Mouse (Mus musculus): ENCODE data around the gene Nfia.

Nfia gene

DNA sequence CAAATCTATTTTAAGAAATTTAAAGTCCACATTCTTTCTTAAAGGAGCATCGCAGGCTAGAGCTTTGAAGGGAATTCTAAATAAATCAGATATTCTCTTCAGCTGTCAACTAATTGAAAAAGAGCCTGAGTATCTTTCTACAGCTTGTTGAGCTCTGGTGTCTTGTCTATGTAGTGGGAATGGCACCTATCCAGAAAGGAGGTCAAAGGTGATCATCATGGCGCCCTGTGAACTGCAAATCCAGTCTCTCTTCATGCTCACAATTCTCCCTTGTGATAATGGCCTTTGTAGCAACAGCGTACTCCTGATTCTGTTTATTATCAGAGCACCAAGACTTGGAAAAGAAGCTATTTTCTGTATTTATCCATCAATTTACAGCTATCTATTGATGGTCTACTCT is 6.4 kb upstream of the Nfia start:
- no peak for DNase-seq (ENCODE audit: extremely low spot score, low spot score)

DNA sequence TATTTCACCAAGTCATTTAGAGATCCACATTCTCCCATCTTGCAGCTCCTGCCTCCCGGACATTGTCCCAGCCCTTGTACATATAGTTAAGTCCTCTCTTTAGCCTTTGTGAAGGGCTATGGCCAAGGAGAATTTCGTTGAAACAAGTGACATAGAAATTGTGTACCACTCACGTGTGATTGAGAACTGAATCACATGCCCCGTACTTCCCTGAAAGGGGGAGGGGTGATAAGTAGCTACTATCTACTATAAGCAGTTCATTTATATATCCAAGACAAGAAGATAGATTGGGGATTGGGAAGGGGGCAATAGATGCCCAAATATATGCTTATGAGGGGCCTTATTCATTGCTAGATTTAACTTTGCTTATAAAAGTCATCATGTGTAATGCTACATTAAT is 5.5 kb upstream of the Nfia start:
- DNase-seq (ENCODE audit: extremely low spot score, low spot score) = no peak

- DNase-seq (ENCODE audit: extremely low spot score, low spot score) = no peak
These were observed 5.0 kb upstream of the Nfia start for GRCm38 (mm10) chr4:97767516-97767915.

DNA sequence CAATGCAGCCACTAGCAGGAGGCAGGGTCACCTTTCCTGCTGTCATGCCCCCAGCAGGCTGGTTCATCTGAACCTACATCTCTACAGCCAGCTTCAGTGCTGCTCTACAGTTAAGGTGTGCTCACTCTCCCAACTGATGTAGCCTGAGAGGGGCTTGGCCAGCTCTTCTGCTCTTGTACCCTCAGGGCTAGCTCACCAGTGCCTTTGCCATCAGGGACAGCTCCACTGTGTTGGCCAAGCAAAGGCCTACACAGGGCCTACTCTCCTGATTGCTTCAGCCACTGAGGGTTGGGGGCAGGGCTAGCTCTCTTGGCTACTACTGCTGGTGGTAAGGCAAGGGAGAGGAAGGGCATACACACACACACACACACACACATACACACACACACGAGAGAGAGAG is 2.7 kb upstream of the Nfia start:
- no peak for DNase-seq (ENCODE audit: extremely low spot score, low spot score)

GRCm38 (mm10) chr4:97771426-97771825 is 1.1 kb upstream of the Nfia start:
- no peak for DNase-seq (ENCODE audit: extremely low spot score, low spot score)

DNA sequence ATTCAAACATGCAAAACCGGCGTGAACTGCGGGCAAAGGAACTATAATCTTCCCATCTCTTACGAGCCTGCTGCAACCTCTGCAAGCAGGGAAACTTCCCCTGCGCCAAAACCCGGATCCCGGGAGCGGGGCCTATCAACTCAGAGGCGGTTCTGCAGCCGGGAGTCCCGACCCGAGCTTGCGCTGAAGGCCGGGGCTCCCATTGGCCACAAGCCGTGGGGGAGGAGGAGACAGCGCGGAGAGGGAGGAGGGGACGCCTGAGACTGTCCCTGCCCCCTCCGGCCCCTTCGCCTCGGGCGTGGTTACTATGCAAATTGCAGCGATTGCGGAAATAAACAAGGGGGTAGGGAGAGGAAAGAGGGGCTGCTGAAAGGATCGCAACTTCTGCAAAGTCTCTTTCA is 450 bp upstream of the Nfia start:
- DNase-seq (ENCODE audit: extremely low spot score, low spot score) = peak; percentile 94

GRCm38 (mm10) chr4:97773110-97773593 is 618 bp downstream of the Nfia start:
- peak; percentile 78 for DNase-seq (ENCODE audit: extremely low spot score, low spot score)

DNA sequence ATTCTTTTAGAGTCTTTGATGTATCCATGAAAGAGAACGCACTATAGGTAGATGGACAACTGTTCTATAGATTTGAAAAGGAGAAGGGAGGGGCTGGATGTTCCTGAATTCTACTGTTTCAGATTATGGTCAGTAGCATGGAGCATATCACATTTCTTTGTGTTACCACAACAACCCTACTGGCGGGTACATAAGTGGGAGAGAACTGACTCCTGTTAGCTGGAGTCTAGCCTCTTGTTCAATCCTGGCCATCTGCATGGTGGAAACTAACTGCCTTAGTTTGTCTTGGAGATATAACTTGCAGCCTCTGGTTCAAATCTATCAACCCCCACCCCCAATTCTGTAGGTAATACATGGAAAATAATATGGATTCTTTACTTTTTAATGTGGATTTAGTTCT is 1.3 kb downstream of the Nfia start:
- no peak for DNase-seq (ENCODE audit: extremely low spot score, low spot score)

GRCm38 (mm10) chr4:97774446-97774950 is 2.0 kb downstream of the Nfia start:
- no peak for DNase-seq (ENCODE audit: extremely low spot score, low spot score)

DNA sequence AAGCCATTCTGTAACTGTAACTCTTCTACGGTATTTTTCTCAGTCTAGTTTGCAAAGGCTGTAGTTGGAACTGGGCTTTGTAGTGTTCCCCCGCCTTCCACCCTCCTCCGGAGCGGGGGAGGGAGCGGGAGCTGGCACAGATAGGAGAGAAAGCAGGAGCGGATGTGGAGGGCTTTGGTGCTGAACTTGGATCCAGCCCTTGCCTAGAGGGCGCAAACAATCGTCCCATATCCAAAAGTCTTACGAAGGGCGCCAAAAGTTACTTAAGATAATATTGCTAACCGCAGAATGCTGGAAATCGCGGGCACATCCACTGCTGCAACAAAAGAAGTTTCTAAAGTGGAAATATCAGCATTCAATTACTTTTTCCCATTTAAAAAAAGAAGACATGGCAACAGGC is 2.5 kb downstream of the Nfia start:
- DNase-seq (ENCODE audit: extremely low spot score, low spot score) = peak; percentile 64

DNA sequence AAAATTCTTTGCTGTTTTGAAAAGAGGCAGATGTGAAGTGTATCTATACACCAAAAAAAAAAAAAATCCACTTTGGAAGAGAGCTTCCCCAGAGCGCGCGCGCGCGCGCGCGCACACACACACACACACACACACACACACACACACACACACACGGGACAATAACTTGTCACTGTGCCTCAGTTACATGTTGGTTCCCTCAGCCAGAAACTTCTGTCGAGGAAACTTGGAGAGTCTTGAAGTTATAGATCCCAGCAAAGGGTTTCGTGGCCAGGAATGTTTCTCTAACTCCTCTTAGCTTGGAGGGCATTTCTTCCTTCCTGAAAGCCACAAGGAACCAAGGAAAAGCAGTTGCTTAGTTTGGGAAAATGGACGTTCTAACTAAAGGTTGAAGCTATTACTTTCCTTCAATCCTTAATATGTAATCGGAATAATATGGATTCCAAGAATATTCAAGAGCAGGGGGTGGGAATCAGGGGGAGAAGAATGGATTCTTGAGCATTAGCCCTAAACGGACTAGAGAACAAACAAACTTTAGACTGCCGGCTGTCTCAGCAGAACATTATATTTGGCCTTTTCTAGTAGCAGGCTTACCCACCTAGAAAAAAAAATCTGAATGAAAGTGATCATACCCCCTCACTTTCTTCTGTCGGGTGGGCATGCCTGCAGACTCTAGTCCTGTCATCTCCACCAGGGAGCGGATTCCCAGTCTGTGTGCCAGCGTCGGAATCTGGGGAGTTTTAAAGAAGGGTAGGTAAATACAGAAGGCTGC is 3.1 kb downstream of the Nfia start:
- no peak for DNase-seq (ENCODE audit: extremely low spot score, low spot score)

GRCm38 (mm10) chr4:97776388-97777080 is 4.0 kb downstream of the Nfia start:
- peak; percentile 72 for DNase-seq (ENCODE audit: extremely low spot score, low spot score)

DNA sequence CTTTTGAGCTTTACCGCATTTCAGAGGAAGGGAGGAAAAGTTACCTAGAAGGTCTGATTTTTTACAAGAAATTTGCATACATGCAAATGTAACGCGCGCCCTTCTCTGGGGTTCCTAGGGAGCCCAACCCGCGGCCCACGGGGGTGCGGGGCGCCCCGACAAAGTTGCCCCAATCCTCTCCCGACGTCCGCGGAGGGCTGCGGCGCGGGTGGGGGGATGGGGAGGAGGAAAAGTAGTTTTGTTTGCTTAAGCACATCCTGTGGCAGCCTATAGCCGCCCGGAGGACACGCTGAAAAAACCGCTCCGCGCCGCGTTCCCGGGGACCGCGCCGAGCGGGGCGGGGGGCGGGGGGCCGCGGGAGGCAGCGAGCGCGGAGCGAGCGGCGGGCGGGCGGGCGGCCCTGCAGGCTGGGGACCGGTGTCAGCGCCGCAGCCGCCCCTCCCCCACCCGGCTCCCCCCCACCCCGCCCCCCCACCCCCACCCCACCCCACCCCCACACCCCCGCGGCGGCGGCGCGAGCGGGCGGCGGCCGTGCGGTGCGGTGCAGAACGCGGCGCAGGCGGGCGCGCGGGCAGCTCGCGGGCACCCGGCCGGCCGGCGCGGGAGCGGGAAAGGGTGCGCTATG is 4.7 kb downstream of the Nfia start:
- peak; percentile 76 for DNase-seq (ENCODE audit: extremely low spot score, low spot score)

- peak; percentile 70 for DNase-seq (ENCODE audit: extremely low spot score, low spot score)
These were observed 5.2 kb downstream of the Nfia start, which contains the start of gene E130114P18Rik for GRCm38 (mm10) chr4:97777706-97778176. E130114P18Rik (minus strand) TSS chr4:97778078.

DNA sequence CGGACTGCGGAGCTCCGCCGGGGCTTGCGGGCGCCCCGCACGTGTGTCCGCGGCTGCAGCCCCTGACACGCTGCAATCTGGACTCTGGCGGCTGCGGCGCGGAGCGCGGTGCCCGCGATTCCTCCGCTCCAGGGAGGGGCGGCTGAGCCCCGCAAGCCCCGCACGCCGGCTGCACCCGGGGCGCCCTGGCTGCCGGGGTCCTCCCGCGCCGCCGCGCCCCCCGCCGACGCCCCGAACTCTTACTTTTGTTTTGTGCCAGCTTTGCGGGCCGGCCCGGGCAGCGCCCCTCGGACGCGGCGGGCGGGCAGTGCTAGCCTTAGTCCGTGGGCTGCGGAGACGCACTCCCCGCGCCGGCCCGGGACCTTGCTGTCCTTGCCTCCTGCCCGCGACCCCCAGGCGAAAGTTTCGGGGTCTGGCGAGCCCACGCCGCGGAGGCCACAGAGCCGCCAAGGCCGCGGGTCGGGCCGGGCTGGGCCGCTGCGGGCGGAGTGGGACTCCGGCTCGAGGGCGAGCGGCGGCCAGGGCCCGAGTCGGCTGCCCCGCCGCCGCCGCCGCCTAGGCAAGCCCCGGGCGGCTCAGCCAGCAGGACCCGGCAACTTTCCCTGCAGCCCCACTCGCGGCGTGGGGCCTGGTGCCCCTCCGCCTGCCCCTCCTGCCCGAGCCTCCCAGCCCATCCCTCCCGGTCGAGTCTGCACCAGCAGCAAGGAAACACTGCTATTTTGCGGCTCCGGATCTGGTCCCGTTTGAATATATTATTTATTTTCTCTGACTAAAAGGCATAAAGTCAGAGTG is 5.9 kb downstream of the Nfia start:
- peak; percentile 76 for DNase-seq (ENCODE audit: extremely low spot score, low spot score)

GRCm38 (mm10) chr4:97779003-97779930 is 6.7 kb downstream of the Nfia start:
- DNase-seq (ENCODE audit: extremely low spot score, low spot score) = peak; percentile 42

DNA sequence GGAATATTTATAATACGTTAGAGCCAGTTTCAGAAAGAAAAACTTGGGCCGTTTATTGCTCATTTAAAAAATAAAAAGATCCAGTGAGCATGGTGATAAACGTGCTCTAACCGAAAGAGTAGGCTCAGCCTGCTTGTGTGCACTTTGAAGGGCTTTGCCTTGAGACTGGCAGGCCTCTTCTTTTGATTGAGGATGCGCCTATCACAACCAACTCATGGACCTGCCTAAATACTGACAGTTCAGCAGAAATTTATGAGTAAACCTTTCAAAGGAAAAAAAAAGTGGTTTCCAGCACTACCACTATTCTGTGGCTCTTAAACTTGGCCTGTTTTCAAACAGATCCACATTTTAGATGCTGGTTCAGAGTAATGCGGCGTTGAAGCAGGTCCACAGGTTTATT is 7.5 kb downstream of the Nfia start:
- DNase-seq (ENCODE audit: extremely low spot score, low spot score) = no peak

DNA sequence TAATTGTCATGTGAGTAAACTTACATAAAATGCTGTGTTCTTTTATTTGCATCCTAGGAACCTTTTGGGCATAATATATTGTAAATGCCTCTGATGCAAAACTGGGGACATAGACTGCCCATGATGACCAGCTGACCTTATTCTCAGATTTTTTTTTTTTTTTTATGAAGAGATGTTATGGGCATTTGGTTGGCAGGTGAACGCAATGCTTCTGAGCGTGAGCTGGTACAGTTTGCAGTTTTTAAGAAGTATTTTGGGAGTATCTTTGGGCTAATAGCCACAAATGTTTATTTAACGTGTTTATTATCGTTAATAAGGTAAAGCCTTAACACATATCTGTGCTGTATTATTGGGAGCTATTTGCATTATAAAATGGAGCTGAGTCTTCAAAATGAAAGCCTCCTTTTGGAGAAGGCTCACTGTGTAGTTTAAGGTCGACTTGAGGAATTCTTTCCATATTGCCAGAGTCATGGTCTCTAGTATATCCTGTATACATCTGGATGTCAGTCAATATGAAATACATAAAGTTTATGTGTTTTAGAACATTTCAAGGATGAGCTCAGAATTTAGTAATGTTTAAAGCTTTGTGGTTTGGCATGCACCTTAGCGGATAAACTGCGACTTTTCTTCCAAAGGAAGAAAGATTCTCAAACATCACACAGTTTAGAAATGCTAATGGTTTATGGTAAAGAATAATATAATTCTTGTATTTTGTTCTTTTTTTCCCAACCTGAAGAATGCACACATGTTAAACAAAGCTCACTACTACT is 8.3 kb downstream of the Nfia start:
- no peak for DNase-seq (ENCODE audit: extremely low spot score, low spot score)

DNA sequence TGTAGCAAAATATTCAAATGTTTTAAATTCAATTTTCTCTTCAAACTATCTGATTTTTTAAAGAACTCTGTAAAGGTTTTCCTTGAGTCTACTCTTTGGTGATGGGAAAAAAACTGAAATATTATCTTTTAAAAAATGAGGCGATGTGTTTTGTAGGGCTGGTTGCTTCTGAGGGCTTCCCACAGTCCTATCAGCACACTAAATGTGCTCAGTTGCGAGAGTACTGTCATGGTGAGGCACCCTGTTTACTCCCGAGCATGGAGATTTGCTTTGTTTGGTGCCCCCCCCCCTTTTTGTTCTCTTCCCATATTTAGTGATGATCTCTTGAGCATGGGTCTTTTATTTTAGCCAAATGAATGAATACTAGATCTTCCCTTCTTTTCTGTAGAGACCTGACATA is 9.5 kb downstream of the Nfia start:
- no peak for DNase-seq (ENCODE audit: extremely low spot score, low spot score)
